Mouse (Mus musculus) spleen, postnatal 4 days (tissue): Measurements from ENCODE around the gene Mapk3.

Experiments used
- DNase-seq, 2 experiments: peaks; one replicate each; pipeline ENCODE4 v3.0.0; 2022; ENCODE audit warnings: low spot score in 2 of 2

Mapk3 gene

GRCm38 (mm10) chr7:126802134-126802889, 42.9 kb downstream of the Mapk3 start:
- no peak for DNase-seq

DNA sequence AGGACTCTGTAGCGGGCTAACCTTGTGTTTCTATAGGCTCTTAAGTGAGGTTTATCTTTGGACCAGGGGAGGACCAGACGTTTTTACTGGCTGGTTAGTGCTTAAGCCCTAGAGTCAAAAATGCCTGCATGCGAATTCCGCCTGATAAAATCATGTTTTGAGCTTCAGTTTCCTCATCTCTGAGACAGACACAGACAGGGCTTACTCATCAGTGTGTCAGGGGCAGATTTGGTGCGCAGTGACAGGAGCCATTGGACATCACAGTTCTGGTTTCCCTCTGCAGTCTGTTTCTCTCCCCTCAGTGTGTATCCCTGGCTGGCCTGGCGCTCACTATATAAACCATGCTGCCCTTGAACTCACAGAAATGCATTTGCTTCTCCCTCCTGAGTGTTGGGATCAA, 43.8 kb downstream of the Mapk3 start:
- no peak for DNase-seq

- no peak for DNase-seq
These were observed 44.4 kb downstream of the Mapk3 start for GRCm38 (mm10) chr7:126803751-126804150.

DNA sequence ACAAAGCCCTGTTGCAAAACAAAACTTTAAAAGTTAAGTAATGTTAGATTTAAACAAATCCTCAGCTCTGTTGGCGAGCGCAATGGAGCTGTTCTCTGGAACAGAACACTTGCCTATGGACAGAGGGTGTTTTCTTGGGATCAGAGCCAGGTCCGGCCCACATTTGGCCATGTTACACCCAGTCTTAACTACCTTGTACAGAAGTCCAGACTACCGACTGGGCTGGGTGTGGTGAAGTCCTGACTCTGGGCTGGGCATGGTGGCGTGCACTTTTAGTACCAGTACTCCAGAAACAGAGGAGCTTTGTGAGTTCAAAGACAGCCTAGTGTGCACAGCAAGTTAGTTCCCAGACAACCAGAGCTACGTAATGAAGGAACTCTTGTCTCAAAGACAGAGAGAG, 47.6 kb downstream of the Mapk3 start:
- DNase-seq: no peak

DNA sequence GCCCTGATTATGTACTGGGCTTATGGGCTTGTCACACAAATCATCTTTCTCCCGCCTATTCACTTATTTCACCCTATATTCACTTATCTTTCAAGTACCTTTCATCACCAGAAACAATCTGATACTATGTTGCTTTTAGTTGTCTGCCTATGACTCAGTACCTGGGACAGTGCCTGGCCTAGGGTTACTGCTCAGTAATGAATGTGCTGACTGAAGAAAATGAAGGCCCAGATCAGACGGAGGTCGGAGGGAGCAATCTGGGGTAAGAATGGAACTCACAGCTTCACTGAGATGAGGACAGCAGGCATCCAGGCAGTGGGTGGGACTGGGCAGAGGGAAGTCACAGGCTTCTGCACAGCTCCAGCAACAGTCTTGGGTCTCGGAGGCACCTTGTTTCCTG, 48.0 kb downstream of the Mapk3 start:
- DNase-seq: no peak

DNA sequence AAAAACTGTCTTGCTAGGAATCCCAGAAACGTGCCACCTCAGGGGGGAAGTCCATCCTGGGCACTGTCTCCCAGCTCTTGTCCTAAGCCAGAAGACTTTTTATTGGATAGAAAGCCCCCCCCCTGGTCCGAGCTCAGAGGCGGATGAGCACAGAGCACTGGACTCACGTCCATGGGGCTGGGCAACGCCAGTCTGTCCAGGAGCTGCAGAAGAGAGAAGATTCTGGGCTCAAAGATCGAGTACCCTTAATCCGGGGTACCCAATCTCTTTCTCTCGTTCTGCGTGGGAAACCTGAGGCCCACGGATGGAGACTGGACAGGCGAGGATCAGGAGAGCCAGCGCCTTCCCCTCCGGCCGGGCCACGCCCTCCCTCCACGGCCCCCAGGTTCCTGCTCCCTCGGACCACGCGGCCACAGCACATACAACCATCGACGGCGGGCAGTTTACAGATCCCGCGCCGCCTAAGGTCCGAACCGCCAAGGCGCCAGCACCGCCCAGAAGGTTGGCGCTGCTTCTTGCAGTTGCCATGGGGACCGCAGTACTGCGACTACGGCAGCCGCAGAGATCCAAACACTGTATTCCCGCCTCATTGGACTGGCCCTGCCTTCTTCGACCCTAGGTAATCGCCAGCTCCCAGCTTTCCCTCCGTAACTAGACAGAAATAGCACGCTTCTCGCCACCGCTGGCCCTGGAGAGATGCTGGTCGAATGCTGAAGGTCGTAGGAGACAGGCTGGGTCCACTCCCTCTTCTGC, 49.5 kb downstream of the Mapk3 start:
- peak; percentile 77 to 84 for DNase-seq

DNA sequence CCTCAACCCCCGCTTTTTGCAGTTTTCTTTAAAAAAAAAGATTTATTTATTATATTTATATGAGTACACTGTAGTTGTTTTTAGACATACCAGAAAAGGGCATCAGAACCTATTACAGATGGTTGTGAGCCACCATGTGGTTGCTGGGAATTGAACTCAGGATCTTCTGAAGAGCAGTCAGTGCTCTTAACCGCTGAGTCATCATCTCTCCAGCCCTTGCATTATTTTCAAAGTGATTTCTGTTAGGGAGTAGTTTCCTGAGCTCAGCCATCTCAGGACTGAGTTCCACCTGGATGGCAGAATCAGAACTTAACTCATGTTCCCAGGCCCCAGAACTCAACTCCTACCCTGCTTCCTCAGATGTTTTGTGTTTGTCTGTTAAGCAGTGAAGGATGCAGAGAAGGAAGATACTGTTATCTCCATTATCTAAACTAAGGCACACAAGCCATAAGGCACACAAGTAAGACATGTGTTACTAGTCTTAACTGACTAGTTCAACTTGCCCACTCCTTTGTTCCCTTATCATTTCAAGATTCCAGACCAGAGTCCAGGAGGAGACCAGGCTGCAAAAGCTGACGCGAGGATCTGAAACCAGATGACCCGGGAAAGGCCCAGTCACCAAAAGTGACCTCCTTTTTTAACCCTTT, 50.4 kb downstream of the Mapk3 start:
- DNase-seq: no peak
